Mouse (Mus musculus): ENCODE results near the gene H2-T23. TPM values are rescaled to one million over a fixed set of nuclear protein-coding genes. Genes with fewer than 3 reads are reported as not detected.
A peak's percentile ranks its signal among the peaks of the same experiment; 100 is the strongest.
"Not testable (repeated sequence)": the region's sequence is repeated elsewhere in the genome, so short reads cannot be mapped to it uniquely, and the experiment has no call there.

The H2-T23 gene
- polyA plus RNA-seq (2014; fragmentation: Nextera tagmentation; extraction: Ambion mirVana): 4.9 and 5.7 TPM in 2 replicates

GRCm38 (mm10) chr17:36032351-36032875, at the start of gene H2-T23:
Gene H2-T23 (minus strand): TSS chr17:36032855.
- ATAC-seq (replicated peaks; ENCODE audit: low FRiP score, low TSS enrichment, low read depth): peak; percentile 30; the same call in 1 of the 2 replicates
- H3K4me3 ChIP-seq (ENCODE audit: low read depth, low read length): peak within 1 kb of the TSS; percentile 39
- H3K4me1 ChIP-seq (replicated peaks; ENCODE audit: control insufficient read depth, insufficient read depth, low read length); H3K36me3 ChIP-seq (ENCODE audit: control insufficient read depth, insufficient read depth, low read length); H3K27ac ChIP-seq (ENCODE audit: low read depth); H3K27me3 ChIP-seq (replicated peaks; ENCODE audit: control insufficient read depth, insufficient read depth, low read length); H3K9me3 ChIP-seq (ENCODE audit: control insufficient read depth, low read length): not testable (repeated sequence)
- peak; percentile 72 for DNase-seq (ENCODE audit: low spot score)
- H3K4me2 ChIP-seq (ENCODE audit: low read length): peak within 1 kb of the TSS; percentile 79
- under 1% methylated on average over 25 of the region's 25 CpGs for WGBS
- H3K9ac ChIP-seq (ENCODE audit: low read length): 0 out of 2 replicates have a peak within 1 kb of the TSS, but pooled peaks have one; percentile 30

- not testable (repeated sequence) for H3K4me3 ChIP-seq (ENCODE audit: low read depth, low read length); H3K9me3 ChIP-seq (ENCODE audit: control insufficient read depth, low read length); H3K9ac ChIP-seq (ENCODE audit: low read length); ATAC-seq (replicated peaks; ENCODE audit: low FRiP score, low TSS enrichment, low read depth); H3K4me1 ChIP-seq (replicated peaks; ENCODE audit: control insufficient read depth, insufficient read depth, low read length); H3K4me2 ChIP-seq (ENCODE audit: low read length); H3K36me3 ChIP-seq (ENCODE audit: control insufficient read depth, insufficient read depth, low read length); H3K27ac ChIP-seq (ENCODE audit: low read depth)
- peaks cover 16% of the 10 kb centered on the region for H3K27me3 ChIP-seq (replicated peaks; ENCODE audit: control insufficient read depth, insufficient read depth, low read length)
- peak; percentile 32 for DNase-seq (ENCODE audit: low spot score)
Observed at GRCm38 (mm10) chr17:36081901-36082300, 49.2 kb upstream of the H2-T23 start.

- ATAC-seq (replicated peaks; ENCODE audit: low FRiP score, low TSS enrichment, low read depth) (no peak), DNase-seq (ENCODE audit: low spot score) (peak; percentile 82)
- H3K27ac ChIP-seq (ENCODE audit: low read depth): no peak overlapping the region
- no peaks in the 10 kb centered on the region for H3K36me3 ChIP-seq (ENCODE audit: control insufficient read depth, insufficient read depth, low read length)
- no peaks in the 10 kb centered on the region for H3K9me3 ChIP-seq (ENCODE audit: control insufficient read depth, low read length)
- WGBS: 24% methylated on average over 2 of the region's 2 CpGs
- H3K4me2 ChIP-seq (ENCODE audit: low read length): no peak overlapping the region
- no peaks in the 10 kb centered on the region for H3K4me1 ChIP-seq (replicated peaks; ENCODE audit: control insufficient read depth, insufficient read depth, low read length)
- no peaks in the 10 kb centered on the region for H3K27me3 ChIP-seq (replicated peaks; ENCODE audit: control insufficient read depth, insufficient read depth, low read length)
- H3K4me3 ChIP-seq (ENCODE audit: low read depth, low read length): no peak overlapping the region
- no peak overlapping the region for H3K9ac ChIP-seq (ENCODE audit: low read length)
Observed at GRCm38 (mm10) chr17:36060829-36061228, 28.2 kb upstream of the H2-T23 start.

- 52% methylated on average over 1 of the region's 1 CpGs for WGBS
- H3K9ac ChIP-seq (ENCODE audit: low read length); H3K36me3 ChIP-seq (ENCODE audit: control insufficient read depth, insufficient read depth, low read length); H3K4me2 ChIP-seq (ENCODE audit: low read length); H3K27ac ChIP-seq (ENCODE audit: low read depth); DNase-seq (ENCODE audit: low spot score); H3K9me3 ChIP-seq (ENCODE audit: control insufficient read depth, low read length); H3K4me1 ChIP-seq (replicated peaks; ENCODE audit: control insufficient read depth, insufficient read depth, low read length); H3K4me3 ChIP-seq (ENCODE audit: low read depth, low read length); H3K27me3 ChIP-seq (replicated peaks; ENCODE audit: control insufficient read depth, insufficient read depth, low read length): not testable (repeated sequence)
- peak; percentile 83 for ATAC-seq (replicated peaks; ENCODE audit: low FRiP score, low TSS enrichment, low read depth)
Observed at GRCm38 (mm10) chr17:36058362-36058761, 25.7 kb upstream of the H2-T23 start, which contains the start of gene Gm11127. Gene Gm11127 (minus strand): TSS chr17:36058371.

- not testable (repeated sequence) for H3K4me3 ChIP-seq (ENCODE audit: low read depth, low read length); H3K27ac ChIP-seq (ENCODE audit: low read depth); H3K9me3 ChIP-seq (ENCODE audit: control insufficient read depth, low read length); H3K4me1 ChIP-seq (replicated peaks; ENCODE audit: control insufficient read depth, insufficient read depth, low read length); H3K36me3 ChIP-seq (ENCODE audit: control insufficient read depth, insufficient read depth, low read length); ATAC-seq (replicated peaks; ENCODE audit: low FRiP score, low TSS enrichment, low read depth); H3K9ac ChIP-seq (ENCODE audit: low read length); H3K4me2 ChIP-seq (ENCODE audit: low read length); DNase-seq (ENCODE audit: low spot score); H3K27me3 ChIP-seq (replicated peaks; ENCODE audit: control insufficient read depth, insufficient read depth, low read length)
- WGBS: 86% methylated on average over 23 of the region's 25 CpGs
Observed at GRCm38 (mm10) chr17:36057927-36058326, 25.3 kb upstream of the H2-T23 start.

- no peak overlapping the region for H3K27ac ChIP-seq (ENCODE audit: low read depth)
Observed at GRCm38 (mm10) chr17:36043286-36043685, 10.6 kb upstream of the H2-T23 start.

GRCm38 (mm10) chr17:36042610-36043169, 10.0 kb upstream of the H2-T23 start, which contains the start of the genes H2-T22 and Gm6034:
Gene H2-T22 (minus strand): TSS chr17:36042747.
Gene Gm6034 (plus strand): TSS chr17:36042961.
- H3K27me3 ChIP-seq (replicated peaks; ENCODE audit: control insufficient read depth, insufficient read depth, low read length); H3K27ac ChIP-seq (ENCODE audit: low read depth); H3K9me3 ChIP-seq (ENCODE audit: control insufficient read depth, low read length); H3K36me3 ChIP-seq (ENCODE audit: control insufficient read depth, insufficient read depth, low read length); H3K4me1 ChIP-seq (replicated peaks; ENCODE audit: control insufficient read depth, insufficient read depth, low read length): not testable (repeated sequence)
- 2% methylated on average over 12 of the region's 12 CpGs for WGBS
- H3K4me3 ChIP-seq (ENCODE audit: low read depth, low read length): peak within 1 kb of the TSS; percentile 38
- peak within 1 kb of the TSS; percentile 61 for H3K4me2 ChIP-seq (ENCODE audit: low read length)
- peak within 1 kb of the TSS; percentile 29 for H3K9ac ChIP-seq (ENCODE audit: low read length)
- DNase-seq (ENCODE audit: low spot score) (peak; percentile 81), ATAC-seq (replicated peaks; ENCODE audit: low FRiP score, low TSS enrichment, low read depth) (peak; percentile 96)

More at GRCm38 (mm10) chr17:36043286-36043685, 10.6 kb upstream of the H2-T23 start:
- H3K4me1 ChIP-seq (replicated peaks; ENCODE audit: control insufficient read depth, insufficient read depth, low read length): no peaks in the 10 kb centered on the region
- H3K9ac ChIP-seq (ENCODE audit: low read length): no peak overlapping the region
- WGBS: 85% methylated on average over 3 of the region's 3 CpGs
- peak overlapping the region; percentile 38 for H3K4me3 ChIP-seq (ENCODE audit: low read depth, low read length)
- H3K4me2 ChIP-seq (ENCODE audit: low read length): peak overlapping the region; percentile 61
- H3K36me3 ChIP-seq (ENCODE audit: control insufficient read depth, insufficient read depth, low read length): no peaks in the 10 kb centered on the region
- H3K9me3 ChIP-seq (ENCODE audit: control insufficient read depth, low read length): no peaks in the 10 kb centered on the region
- no peaks in the 10 kb centered on the region for H3K27me3 ChIP-seq (replicated peaks; ENCODE audit: control insufficient read depth, insufficient read depth, low read length)
- no peak for ATAC-seq (replicated peaks; ENCODE audit: low FRiP score, low TSS enrichment, low read depth)
- no peak for DNase-seq (ENCODE audit: low spot score)

GRCm38 (mm10) chr17:36042055-36042454, 9.4 kb upstream of the H2-T23 start:
- DNase-seq (ENCODE audit: low spot score) (peak; percentile 59), ATAC-seq (replicated peaks; ENCODE audit: low FRiP score, low TSS enrichment, low read depth) (peak; percentile 82)
- not testable (repeated sequence) for H3K27ac ChIP-seq (ENCODE audit: low read depth); H3K27me3 ChIP-seq (replicated peaks; ENCODE audit: control insufficient read depth, insufficient read depth, low read length); H3K4me1 ChIP-seq (replicated peaks; ENCODE audit: control insufficient read depth, insufficient read depth, low read length); H3K9me3 ChIP-seq (ENCODE audit: control insufficient read depth, low read length); H3K36me3 ChIP-seq (ENCODE audit: control insufficient read depth, insufficient read depth, low read length)
- Histone ChIP-seq H3K4me3 (ENCODE audit: low read depth, low read length) (peak overlapping the region; percentile 38), H3K4me2 (ENCODE audit: low read length) (peak overlapping the region; percentile 61), H3K9ac (ENCODE audit: low read length) (peak overlapping the region; percentile 29)
- under 1% methylated on average over 18 of the region's 19 CpGs for WGBS

- 88% methylated on average over 2 of the region's 2 CpGs for WGBS
- not testable (repeated sequence) for H3K4me1 ChIP-seq (replicated peaks; ENCODE audit: control insufficient read depth, insufficient read depth, low read length); H3K36me3 ChIP-seq (ENCODE audit: control insufficient read depth, insufficient read depth, low read length); H3K4me3 ChIP-seq (ENCODE audit: low read depth, low read length); H3K9ac ChIP-seq (ENCODE audit: low read length); H3K4me2 ChIP-seq (ENCODE audit: low read length); DNase-seq (ENCODE audit: low spot score); H3K9me3 ChIP-seq (ENCODE audit: control insufficient read depth, low read length); ATAC-seq (replicated peaks; ENCODE audit: low FRiP score, low TSS enrichment, low read depth); H3K27me3 ChIP-seq (replicated peaks; ENCODE audit: control insufficient read depth, insufficient read depth, low read length); H3K27ac ChIP-seq (ENCODE audit: low read depth)
Observed at GRCm38 (mm10) chr17:36040604-36041003, 7.9 kb upstream of the H2-T23 start.

Measured in intestine, embryonic 14.5 days (tissue).